Mouse (Mus musculus) mouse trophoblast stem cell (cell line): ENCODE measurements at regions not wholly inside any gene's neighbourhood (a gene's known extent, or its start where the extent isn't known, plus 50 kb on each side); places are given as distances from the start of the nearest gene placed in this dataset.

Experiments used
- in situ Hi-C, 2 experiments: fragments of 300-500 bp; cut with MseI, MboI; formaldehyde crosslinking; loops; 2 replicates in 1 of 2; 3 replicates in 1 of 2; pipeline ENCODE4 v1.15.1; 2025

- in situ Hi-C loops, result no loop called here
Observed at GRCm38 (mm10) chr19:23044510-23045464, 96.2 kb upstream of the Klf9 start.

- in situ Hi-C loops, result no loop called here
Observed at GRCm38 (mm10) chr19:23051456-23051855, 89.6 kb upstream of the Klf9 start.

GRCm38 (mm10) chr19:23054440-23054839, 86.6 kb upstream of the Klf9 start:
- in situ Hi-C loops, result no loop called here

- in situ Hi-C loops, result no loop called here
Observed at GRCm38 (mm10) chr19:23055916-23056805, 84.9 kb upstream of the Klf9 start.

GRCm38 (mm10) chr19:23056851-23057707, 83.9 kb upstream of the Klf9 start:
- in situ Hi-C loops, result no loop called here

- in situ Hi-C loops, result no loop called here
Observed at GRCm38 (mm10) chr19:23057739-23058501, 83.1 kb upstream of the Klf9 start.

GRCm38 (mm10) chr19:23058502-23058900, 82.5 kb upstream of the Klf9 start:
- in situ Hi-C loops, result no loop called here

GRCm38 (mm10) chr19:23061081-23061640, 79.9 kb upstream of the Klf9 start:
- in situ Hi-C loops, result no loop called here

GRCm38 (mm10) chr19:23061906-23062305, 79.1 kb upstream of the Klf9 start:
- in situ Hi-C loops, result no loop called here

- in situ Hi-C loops, result no loop called here
Observed at GRCm38 (mm10) chr19:23062851-23063250, 78.2 kb upstream of the Klf9 start.

- in situ Hi-C loops, result no loop called here
Observed at GRCm38 (mm10) chr19:23065548-23065947, 75.5 kb upstream of the Klf9 start.

- in situ Hi-C loops, result no loop called here
Observed at GRCm38 (mm10) chr19:23066726-23067125, 74.3 kb upstream of the Klf9 start.

GRCm38 (mm10) chr19:23068600-23068999, 72.4 kb upstream of the Klf9 start:
- in situ Hi-C loops, result no loop called here

GRCm38 (mm10) chr19:23069656-23070055, 71.4 kb upstream of the Klf9 start:
- in situ Hi-C loops, result no loop called here

- in situ Hi-C loops, result no loop called here
Observed at GRCm38 (mm10) chr19:23071000-23071399, 70.0 kb upstream of the Klf9 start.

GRCm38 (mm10) chr19:23074602-23075570, 66.1 kb upstream of the Klf9 start:
- in situ Hi-C loops, result no loop called here

- in situ Hi-C loops, result no loop called here
Observed at GRCm38 (mm10) chr19:23075790-23076189, 65.2 kb upstream of the Klf9 start.

- in situ Hi-C loops, result no loop called here
Observed at GRCm38 (mm10) chr19:23085173-23085660, 55.8 kb upstream of the Klf9 start.

GRCm38 (mm10) chr19:23087575-23087974, 53.5 kb upstream of the Klf9 start:
- in situ Hi-C loops, result no loop called here
